Mouse (Mus musculus) cortical plate, adult 2 months (tissue): ENCODE measurements around the gene Aox3.

Experiments used
- CTCF ChIP-seq: fragments of 200-500 bp; IDR thresholded peaks from 2 replicates; pipeline ENCODE4 v1.5.1; 2011; ENCODE audit warnings: mild to moderate bottlenecking, control low read depth, low read length; ENCODE audit not compliant: insufficient read depth; ENCODE audit errors: extremely low read depth
- POLR2A ChIP-seq: fragments of 200-500 bp; IDR thresholded peaks from 2 replicates; pipeline ENCODE4 v1.6.1; 2011; ENCODE audit warnings: mild to moderate bottlenecking, low read length, control low read depth; ENCODE audit not compliant: insufficient read depth; ENCODE audit errors: extremely low read depth

DNA sequence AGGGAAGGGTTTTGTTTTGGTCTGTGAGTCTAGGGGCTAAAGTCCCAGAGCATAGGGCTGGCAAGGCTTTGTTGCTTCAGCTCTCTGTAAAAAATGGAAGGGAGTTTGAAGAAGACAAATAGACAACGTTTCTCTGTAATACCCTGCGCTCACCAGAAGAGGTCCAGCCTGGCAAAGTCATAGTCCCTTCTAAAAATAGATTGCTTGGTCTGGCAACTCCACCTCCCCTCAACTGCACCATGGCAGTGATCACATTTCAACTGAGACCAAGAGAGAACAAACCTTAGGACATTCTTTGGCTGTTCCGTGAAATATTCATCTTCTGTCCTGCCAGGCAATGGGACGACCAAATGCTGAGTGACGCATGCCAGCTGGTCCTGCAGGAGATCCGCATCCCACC lies 127.4 kb downstream of the Aox3 start:
- TF ChIP-seq CTCF (no peak), POLR2A (no peak)
